Mouse (Mus musculus) cerebellum, adult 11-12 months (tissue): ENCODE results near the gene Gstp2.
A peak's percentile ranks its signal among the peaks of the same experiment; 100 is the strongest.

Experiments used
- DNase-seq: peaks from one replicate; pipeline ENCODE4 v3.0.0; 2022

Gstp2 gene

GRCm38 (mm10) chr19:4003641-4004040 is 42.2 kb downstream of the Gstp2 start:
- DNase-seq: no peak

GRCm38 (mm10) chr19:4003112-4003511 is 42.7 kb downstream of the Gstp2 start, which contains the start of gene Doc2g:
Gene Doc2g, plus strand, starts transcription at chr19:4003313.
- DNase-seq: no peak

GRCm38 (mm10) chr19:4001752-4002151 is 44.1 kb downstream of the Gstp2 start:
- no peak for DNase-seq

GRCm38 (mm10) chr19:4000949-4001525 is 44.8 kb downstream of the Gstp2 start:
- no peak for DNase-seq

GRCm38 (mm10) chr19:4000119-4000900 is 45.5 kb downstream of the Gstp2 start, which contains the start of the genes Nudt8 and Gm49405:
Gene Nudt8, plus strand, starts transcription at chr19:4000580.
Gene Gm49405, plus strand, starts transcription at chr19:4000626.
- DNase-seq: peak; percentile 98

GRCm38 (mm10) chr19:3999121-3999730 is 46.6 kb downstream of the Gstp2 start:
- no peak for DNase-seq

- DNase-seq: no peak
Observed at GRCm38 (mm10) chr19:3998335-3998734, 47.5 kb downstream of the Gstp2 start.

GRCm38 (mm10) chr19:3997231-3997630 is 48.6 kb downstream of the Gstp2 start:
- DNase-seq: no peak

- no peak for DNase-seq
Observed at GRCm38 (mm10) chr19:3996747-3997146, 49.1 kb downstream of the Gstp2 start.

- DNase-seq: no peak
Observed at GRCm38 (mm10) chr19:3996106-3996505, 49.7 kb downstream of the Gstp2 start.

- DNase-seq: no peak
Observed at GRCm38 (mm10) chr19:3995505-3995904, 50.3 kb downstream of the Gstp2 start.

GRCm38 (mm10) chr19:3994932-3995331 is 50.9 kb downstream of the Gstp2 start:
- no peak for DNase-seq

- DNase-seq: no peak
Observed at GRCm38 (mm10) chr19:3992416-3992815, 53.4 kb downstream of the Gstp2 start, which contains the start of gene Tbx10. Gene Tbx10, plus strand, starts transcription at chr19:3992752.

- DNase-seq: no peak
Observed at GRCm38 (mm10) chr19:3991966-3992365, 53.9 kb downstream of the Gstp2 start.

GRCm38 (mm10) chr19:3991562-3991961 is 54.3 kb downstream of the Gstp2 start:
- DNase-seq: no peak

GRCm38 (mm10) chr19:3990804-3991203 is 55.0 kb downstream of the Gstp2 start:
- DNase-seq: no peak
